Mouse (Mus musculus) midbrain, embryonic 15.5 days (tissue): ENCODE results near the gene Zfyve9. TPM values are rescaled to one million over a fixed set of nuclear protein-coding genes. Genes with fewer than 3 reads are reported as not detected.

Source experiments
- polyA plus RNA-seq: library from polyadenylated mRNA; unstranded; fragments of >200 nt; fragmentation: Nextera tagmentation; extraction: Ambion mirVana; gene quantifications from 2 replicates; pipeline ENCODE4 v1.2.1, GENCODE M21; 2015

The Zfyve9 gene
- polyA plus RNA-seq, 1 experiment from 2014 or later = 6.4 TPM

Other genes with a start within 250 kb of the Zfyve9 start
- 77.2 and 78.1 TPM in 2 replicates for gene Prpf38a, start 201.5 kb downstream of the Zfyve9 start, polyA plus RNA-seq
- 0.98 and 1.7 TPM in 2 replicates for gene Orc1, start 201.4 kb downstream of the Zfyve9 start, polyA plus RNA-seq
- gene Cc2d1b, start 160.9 kb downstream of the Zfyve9 start, polyA plus RNA-seq = 19.7 and 24.4 TPM in 2 replicates
- gene 3110021N24Rik, start 61.1 kb downstream of the Zfyve9 start, polyA plus RNA-seq = 1.9 and 2.2 TPM in 2 replicates
- 167 and 179 TPM in 2 replicates for gene Btf3l4, start 52.8 kb upstream of the Zfyve9 start, polyA plus RNA-seq
- gene Txndc12, start 53.8 kb upstream of the Zfyve9 start, polyA plus RNA-seq = 63.8 and 67.4 TPM in 2 replicates
- gene Kti12, start 67.0 kb upstream of the Zfyve9 start, polyA plus RNA-seq = 24.1 and 24.4 TPM in 2 replicates
- 1.3 and 1.9 TPM in 2 replicates for gene A730015C16Rik, start 67.8 kb upstream of the Zfyve9 start, polyA plus RNA-seq
- 141 and 148 TPM in 2 replicates for gene Rab3b, start 98.3 kb upstream of the Zfyve9 start, polyA plus RNA-seq
- 76.4 and 80.0 TPM in 2 replicates for gene Nrd1, start 219.9 kb upstream of the Zfyve9 start, polyA plus RNA-seq